Mouse (Mus musculus) ES-E14 (cell line): ENCODE data around the gene Vsig8.

Experiments used
- CHD2 ChIP-seq: IDR thresholded peaks from 2 replicates; pipeline ENCODE4 v1.6.1; 2014; ENCODE audit warnings: mild to moderate bottlenecking, low read depth, low read length, inconsistent platforms
- HCFC1 ChIP-seq: IDR thresholded peaks from 2 replicates; pipeline ENCODE4 v1.6.1; 2012; ENCODE audit warnings: low read length, inconsistent platforms, borderline replicate concordance; ENCODE audit not compliant: insufficient read depth

DNA sequence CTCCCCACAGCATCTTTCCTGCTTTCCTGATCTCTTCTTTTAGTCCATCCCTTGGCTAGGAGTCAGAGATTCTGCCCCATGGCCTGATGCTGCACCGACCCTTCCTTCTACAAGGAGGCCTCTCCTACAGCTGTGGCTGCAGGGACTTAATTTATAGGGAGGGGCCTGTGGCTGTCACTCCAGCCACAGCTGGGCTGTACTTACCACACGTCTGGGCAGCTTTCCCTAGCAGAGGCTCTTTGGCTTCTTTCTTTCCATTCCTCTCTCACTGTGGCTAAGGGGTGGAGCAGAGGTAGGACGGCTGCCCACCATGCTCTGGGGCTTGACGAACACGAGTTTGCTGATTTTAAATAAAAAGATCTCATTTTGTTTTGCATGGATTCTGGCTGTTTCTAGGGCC, 48.7 kb upstream of the Vsig8 start:
- TF ChIP-seq HCFC1 (no peak), CHD2 (no peak)
